Mouse (Mus musculus): ENCODE data around the gene Mfap3l.
"Not testable (repeated sequence)": the region's sequence is repeated elsewhere in the genome, so short reads cannot be mapped to it uniquely, and the experiment has no call there.

Gene Mfap3l

GRCm38 (mm10) chr8:60632250-60632932, at the start of gene Mfap3l:
Gene Mfap3l, plus strand, starts transcription at chr8:60632827.
- DNase-seq (ENCODE audit: low spot score in 2 of 2) = peak; percentile 91 to 92

GRCm38 (mm10) chr8:60583369-60583768, 49.3 kb upstream of the Mfap3l start:
- DNase-seq (ENCODE audit: low spot score in 2 of 2) = no peak

DNA sequence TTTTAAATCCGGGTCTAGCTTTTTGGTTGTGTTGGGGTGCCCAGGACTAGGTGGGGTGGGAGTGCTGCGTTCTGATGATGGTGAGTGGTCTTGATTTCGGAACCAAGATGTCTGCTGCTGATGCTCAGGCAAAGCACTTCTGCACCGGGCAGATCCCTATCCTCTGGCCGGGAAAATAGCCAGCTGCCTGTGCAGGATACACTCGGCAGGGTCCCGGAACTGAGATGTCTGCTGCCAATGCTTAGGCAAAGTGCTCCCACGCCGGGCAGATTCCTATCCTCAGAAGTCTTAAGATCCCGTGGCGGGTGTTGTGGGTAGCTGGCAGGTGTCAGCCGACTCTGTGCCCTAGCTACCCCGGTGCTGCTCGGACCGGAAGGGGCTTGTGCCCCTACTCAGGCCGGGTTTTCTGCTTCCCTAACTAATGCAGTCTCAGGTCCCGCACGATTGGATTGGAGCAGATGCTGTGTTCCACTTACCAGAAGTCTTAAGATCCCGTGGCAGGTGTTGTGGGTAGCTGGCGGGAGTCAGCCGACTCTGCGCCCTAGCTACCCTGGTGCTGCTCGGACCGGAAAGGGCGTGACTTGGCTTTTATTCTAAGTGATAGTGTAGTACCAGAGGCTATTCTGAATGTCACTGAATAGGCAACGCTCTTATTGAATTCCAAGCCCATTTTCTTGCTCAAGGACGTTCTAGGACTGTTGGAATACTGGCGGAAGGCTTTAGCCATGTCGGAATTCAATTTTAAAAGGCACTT, 41.1 kb upstream of the Mfap3l start:
- not testable (repeated sequence) for DNase-seq (ENCODE audit: low spot score in 2 of 2)

DNA sequence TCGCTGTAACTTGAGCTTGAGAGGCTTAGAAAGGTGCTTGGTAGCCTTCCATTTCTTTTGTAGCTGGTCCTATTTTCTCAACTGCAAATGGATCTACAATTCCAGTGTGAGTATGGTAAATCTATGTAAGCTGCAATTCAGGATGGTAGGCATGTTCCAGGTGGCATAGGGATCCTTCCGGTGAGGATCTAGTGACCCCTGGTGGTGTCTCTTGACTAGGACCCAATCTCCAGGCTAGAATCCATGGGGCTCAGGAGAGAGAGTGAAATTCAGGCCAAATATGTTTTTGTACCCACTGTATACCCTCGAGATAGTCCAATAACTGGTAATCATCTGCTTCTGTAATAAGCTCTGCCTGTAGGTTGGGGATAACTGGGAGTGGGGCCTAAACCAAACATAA, 37.9 kb upstream of the Mfap3l start:
- DNase-seq (ENCODE audit: low spot score in 2 of 2) = peak; percentile 39 to 50

- no peak for DNase-seq (ENCODE audit: low spot score in 2 of 2)
Observed at GRCm38 (mm10) chr8:60611580-60612111, 21.0 kb upstream of the Mfap3l start.

- DNase-seq (ENCODE audit: low spot score in 2 of 2) = peak; percentile 47 to 62
Observed at GRCm38 (mm10) chr8:60616928-60617327, 15.7 kb upstream of the Mfap3l start.

- no peak for DNase-seq (ENCODE audit: low spot score in 2 of 2)
Observed at GRCm38 (mm10) chr8:60621561-60621960, 11.1 kb upstream of the Mfap3l start.

- no peak for DNase-seq (ENCODE audit: low spot score in 2 of 2)
Observed at GRCm38 (mm10) chr8:60622056-60622455, 10.6 kb upstream of the Mfap3l start.

DNA sequence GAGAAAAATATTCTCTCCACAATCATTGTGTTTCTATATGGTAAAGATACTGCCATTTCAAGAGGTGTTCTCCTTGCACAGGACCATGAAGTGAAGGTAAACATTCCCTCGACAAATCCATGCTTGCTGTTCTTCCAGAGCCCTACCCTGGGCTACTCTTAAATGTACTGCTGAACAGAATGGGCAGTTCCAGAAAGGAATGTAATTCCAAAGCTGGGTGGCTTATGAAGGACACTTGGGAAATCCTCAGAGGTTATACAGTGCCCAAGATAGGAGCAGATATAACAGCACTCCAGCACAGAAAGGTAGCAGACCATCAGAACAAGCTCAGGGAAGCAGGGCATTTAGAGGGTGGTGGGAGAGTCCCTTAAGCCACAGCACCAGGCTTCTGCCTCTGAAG, 9.2 kb upstream of the Mfap3l start:
- no peak for DNase-seq (ENCODE audit: low spot score in 2 of 2)

DNA sequence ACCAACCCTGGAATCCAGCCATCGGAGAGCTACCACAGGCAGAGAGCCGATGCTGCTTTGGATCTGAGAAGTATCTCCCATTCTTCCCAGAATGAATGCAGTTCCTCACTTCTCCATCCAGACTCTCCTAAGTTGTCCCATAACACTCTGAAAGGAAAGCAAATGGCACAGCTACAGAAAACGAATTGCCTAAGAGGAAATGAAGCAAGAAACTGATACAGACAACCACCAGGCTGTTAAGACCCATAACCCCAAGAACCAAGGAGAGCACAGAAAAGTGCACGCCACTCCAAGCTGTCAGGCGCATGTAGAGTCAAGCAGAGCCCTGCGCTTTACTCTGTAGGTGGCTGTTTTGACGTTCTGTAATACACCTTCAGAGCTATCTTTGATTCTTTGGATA, 7.9 kb upstream of the Mfap3l start:
- DNase-seq (ENCODE audit: low spot score in 2 of 2) = no peak

GRCm38 (mm10) chr8:60627937-60628336, 4.7 kb upstream of the Mfap3l start:
- no peak for DNase-seq (ENCODE audit: low spot score in 2 of 2)

GRCm38 (mm10) chr8:60629059-60629458, 3.6 kb upstream of the Mfap3l start:
- DNase-seq (ENCODE audit: low spot score in 2 of 2) = no peak

DNA sequence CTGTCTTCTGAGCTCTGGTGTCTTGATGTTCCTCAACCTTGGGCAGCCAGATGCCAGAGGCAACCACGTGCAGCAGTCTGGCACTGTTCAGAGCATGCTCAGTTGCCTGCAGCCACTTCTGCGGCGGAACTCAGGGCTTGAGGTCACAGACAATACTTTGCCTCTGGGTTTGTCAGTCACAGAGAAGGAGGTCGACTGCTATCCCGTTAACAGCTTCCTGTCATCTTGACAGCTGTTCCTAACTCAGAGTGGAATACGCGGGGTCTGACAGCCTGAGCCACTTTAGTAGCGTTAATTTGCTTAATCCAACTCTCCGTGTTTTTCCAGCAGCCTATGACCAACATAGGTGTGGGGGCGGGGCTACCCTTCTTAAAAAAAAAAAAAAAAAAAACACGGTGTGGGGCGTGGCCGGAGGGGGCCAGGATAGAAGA, 1.1 kb upstream of the Mfap3l start:
- DNase-seq (ENCODE audit: low spot score in 2 of 2) = peak; percentile 78 to 85

GRCm38 (mm10) chr8:60632933-60633655, 467 bp downstream of the Mfap3l start:
- DNase-seq (ENCODE audit: low spot score in 2 of 2) = peak in 1 of 2 experiments; percentile 38

DNA sequence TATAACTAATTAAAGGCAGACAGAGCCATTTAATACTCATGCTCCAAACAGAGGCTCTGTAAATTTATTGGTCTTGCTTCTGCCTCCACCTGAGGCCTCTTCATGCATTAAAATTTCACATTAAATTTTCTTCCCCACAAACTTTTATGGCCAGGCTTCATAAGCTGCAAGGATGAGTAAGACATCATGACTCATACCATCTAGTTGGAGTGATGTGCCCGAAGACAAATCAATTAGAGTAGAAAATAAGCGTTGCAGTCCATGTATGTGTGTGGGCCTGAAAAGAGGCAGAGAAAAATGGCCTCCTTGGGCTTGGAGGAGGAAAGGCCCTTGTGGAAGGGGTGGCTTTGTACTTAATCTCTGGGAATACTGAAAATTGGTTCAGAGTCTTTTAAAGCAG, 2.3 kb downstream of the Mfap3l start:
- no peak for DNase-seq (ENCODE audit: low spot score in 2 of 2)

DNA sequence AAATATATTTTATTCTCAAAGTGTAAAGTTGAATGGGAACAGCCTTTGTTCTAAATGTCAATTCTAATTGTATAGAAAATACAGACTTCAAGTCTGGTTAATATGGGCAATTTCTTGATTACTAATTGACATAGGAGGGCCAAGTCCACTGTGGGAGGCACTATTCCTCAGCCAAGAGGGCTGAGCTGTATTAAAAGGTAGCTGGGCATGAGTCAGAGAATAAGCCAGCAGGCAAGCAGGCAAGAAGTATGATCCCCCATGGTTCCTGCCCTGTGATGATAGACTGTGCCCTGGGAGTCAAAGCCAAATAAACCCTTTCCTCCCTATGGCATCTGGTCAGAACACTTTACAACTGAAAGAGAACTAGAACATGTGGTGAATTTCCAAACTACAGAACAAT, 3.2 kb downstream of the Mfap3l start:
- DNase-seq (ENCODE audit: low spot score in 2 of 2) = no peak

GRCm38 (mm10) chr8:60640046-60640445, 7.4 kb downstream of the Mfap3l start:
- DNase-seq (ENCODE audit: low spot score in 2 of 2) = no peak

DNA sequence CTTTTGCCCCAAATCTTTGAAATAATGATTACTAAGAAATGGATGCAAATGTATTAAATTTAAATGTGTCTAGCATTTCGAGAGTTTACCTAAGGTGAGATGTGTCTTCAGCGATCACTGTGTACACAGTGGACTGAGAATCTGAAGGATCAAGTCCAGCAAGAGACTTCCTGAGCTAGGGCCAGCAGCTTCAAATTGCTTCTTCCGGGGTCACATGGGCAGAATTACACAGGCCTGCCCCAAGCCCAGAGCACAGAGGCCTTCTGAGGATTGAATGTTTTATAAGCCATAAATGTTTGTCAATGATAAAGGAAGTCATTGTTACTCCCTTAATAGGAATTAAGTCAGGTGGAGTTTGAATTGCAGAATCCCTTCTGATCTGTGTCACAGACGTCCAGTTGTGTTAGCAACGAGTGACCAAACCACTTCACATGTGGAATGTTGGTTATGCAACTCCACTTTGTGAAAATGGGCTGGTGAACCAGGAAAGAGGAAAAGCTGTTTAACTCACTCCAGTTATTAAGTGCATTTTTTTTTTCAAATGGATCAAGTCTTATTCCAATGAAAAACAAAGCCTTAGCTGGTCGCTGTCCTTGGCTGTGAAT, 10.9 kb downstream of the Mfap3l start:
- no peak for DNase-seq (ENCODE audit: low spot score in 2 of 2)

GRCm38 (mm10) chr8:60645164-60645563, 12.5 kb downstream of the Mfap3l start:
- DNase-seq (ENCODE audit: low spot score in 2 of 2) = no peak

DNA sequence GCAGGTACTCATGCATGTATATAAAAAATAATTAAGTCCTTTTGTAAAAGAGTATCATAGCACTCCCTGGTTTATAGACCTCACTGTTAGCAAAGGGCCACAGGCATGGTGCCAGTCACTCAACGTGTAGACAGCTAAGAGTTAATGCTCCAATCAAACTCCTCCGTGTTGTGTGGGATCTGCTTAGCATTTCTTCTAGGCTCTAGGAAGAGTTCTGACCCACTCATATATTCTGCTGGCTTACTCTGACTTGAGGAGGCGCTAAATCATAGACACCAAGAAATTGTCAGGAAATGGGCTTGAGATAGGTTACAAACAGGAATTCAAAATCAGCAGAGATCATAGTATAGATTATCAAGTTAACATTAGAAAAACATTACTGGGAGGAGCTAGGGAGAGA, 13.3 kb downstream of the Mfap3l start:
- no peak for DNase-seq (ENCODE audit: low spot score in 2 of 2)

DNA sequence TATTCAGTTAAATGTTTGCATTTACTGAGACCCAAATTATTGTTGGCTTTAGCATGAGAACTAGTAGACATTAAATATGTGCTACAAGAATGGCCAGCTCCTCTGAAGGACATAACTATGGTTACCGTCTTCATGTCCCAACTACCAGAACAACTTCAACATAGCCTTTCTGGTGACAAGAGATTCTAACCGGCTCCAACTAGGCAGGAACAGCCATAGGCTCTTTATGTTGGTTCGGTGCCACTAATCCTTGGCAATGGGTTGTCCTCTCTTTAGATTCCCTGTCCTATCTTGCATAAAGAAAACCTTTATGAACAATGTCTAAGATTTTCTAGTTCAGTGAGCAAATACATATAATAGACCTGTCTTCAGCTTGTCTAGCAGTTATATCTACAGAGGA, 14.7 kb downstream of the Mfap3l start:
- DNase-seq (ENCODE audit: low spot score in 2 of 2) = no peak

- no peak for DNase-seq (ENCODE audit: low spot score in 2 of 2)
Observed at GRCm38 (mm10) chr8:60649081-60649480, 16.5 kb downstream of the Mfap3l start.

All from right cerebral cortex, adult 2 months (tissue).